Mouse (Mus musculus) liver, adult 2 months (tissue): ENCODE measurements around the gene Castor2. TPM values are rescaled to one million over a fixed set of nuclear protein-coding genes. Genes with fewer than 3 reads are reported as not detected.
A peak's percentile ranks its signal among the peaks of the same experiment; 100 is the strongest.

Source experiments
- DNase-seq: peaks from one replicate; pipeline ENCODE4 v3.0.0-alpha.2; 2011; ENCODE audit warnings: low read depth, low spot score; ENCODE audit errors: extremely low read depth
- H3K27ac ChIP-seq: fragments of 200-500 bp; replicated peaks from 2 replicates; pipeline ENCODE4 v1.5.1; 2012; ENCODE audit warnings: low read depth, mild to moderate bottlenecking, control low read depth, inconsistent platforms, low read length; ENCODE audit not compliant: insufficient read depth
- H3K27me3 ChIP-seq: fragments of 200-500 bp; 2 replicates; pipeline ENCODE4 v1.6.1; 2012; ENCODE audit warnings: mild to moderate bottlenecking, moderate library complexity, low read length, inconsistent platforms; ENCODE audit not compliant: control insufficient read depth, insufficient read depth
- H3K36me3 ChIP-seq: fragments of 200-500 bp; 2 replicates; pipeline ENCODE4 v1.6.1; 2012; ENCODE audit warnings: low read length, inconsistent platforms; ENCODE audit not compliant: control insufficient read depth, insufficient read depth
- H3K4me1 ChIP-seq: fragments of 200-500 bp; 2 replicates; pipeline ENCODE4 v1.6.1; 2011; ENCODE audit warnings: low read length; ENCODE audit not compliant: control insufficient read depth, insufficient read depth
- H3K4me3 ChIP-seq: fragments of 200-500 bp; 2 replicates; pipeline ENCODE4 v1.5.1; 2011; ENCODE audit warnings: low read depth, mild to moderate bottlenecking, control low read depth, low read length, moderate library complexity; ENCODE audit not compliant: insufficient read depth
- H3K79me2 ChIP-seq: fragments of 200-500 bp; 2 replicates; pipeline ENCODE4 v1.6.1; 2012; ENCODE audit warnings: inconsistent platforms, mild to moderate bottlenecking, low read length, moderate library complexity; ENCODE audit not compliant: control insufficient read depth, insufficient read depth
- H3K9ac ChIP-seq: fragments of 200-500 bp; 2 replicates; pipeline ENCODE4 v1.6.1; 2012; ENCODE audit warnings: low read depth, mild to moderate bottlenecking, control low read depth, inconsistent platforms, low read length
- CTCF ChIP-seq: fragments of 200-500 bp; IDR thresholded peaks from 2 replicates; pipeline ENCODE4 v1.5.1; 2011; ENCODE audit warnings: low read depth, low read length, control low read depth
- POLR2A ChIP-seq: fragments of 200-500 bp; IDR thresholded peaks from 2 replicates; pipeline ENCODE4 v1.6.1; 2011; ENCODE audit warnings: low read length, control low read depth; ENCODE audit not compliant: insufficient read depth; ENCODE audit errors: extremely low read depth
- WGBS: fragments of 180-500 bp; shearing (Covaris S2); methylation state at CpG from one replicate; pipeline ENCODE4 v1.1.7; 2018; 5-methylcytosine and 5-hydroxymethylcytosine counted together
- polyA plus RNA-seq: library from polyadenylated mRNA; depleted of rRNA; stranded (reverse); fragments of >200 nt; gene quantifications from 2 replicates; pipeline ENCODE4 v1.2.3, GENCODE M21; 2012
- total RNA-seq: library from RNA; depleted of rRNA; stranded (reverse); fragments of >200 nt; gene quantifications from 2 replicates; pipeline ENCODE4 v1.2.3, GENCODE M21; 2014

Castor2 gene
- total and polyA plus RNA-seq, 2 experiments: 0.28 to 0.97 TPM

- H3K9ac ChIP-seq: no peak overlapping the region
- no peaks in the 10 kb centered on the region for H3K79me2 ChIP-seq
- TF ChIP-seq CTCF (no peak), POLR2A (no peak)
- no peak overlapping the region for H3K27ac ChIP-seq
- peak; percentile 74 for DNase-seq
- 37% methylated on average over 13 of the region's 13 CpGs for WGBS
- H3K4me1 ChIP-seq: peaks cover 5% of the 10 kb centered on the region; the same call in 1 of the 2 replicates
- H3K4me3 ChIP-seq: peak overlapping the region; percentile 66; the same call in 1 of the 2 replicates
- no peaks in the 10 kb centered on the region for H3K27me3 ChIP-seq
- no peaks in the 10 kb centered on the region for H3K36me3 ChIP-seq
Measured at GRCm38 (mm10) chr5:134098341-134098902, 1.1 kb upstream of the Castor2 start.

GRCm38 (mm10) chr5:134098976-134099375 is 535 bp upstream of the Castor2 start:
- Histone ChIP-seq H3K9ac (peak overlapping the region; percentile 61), H3K27me3 (no peaks in the 10 kb centered on the region), H3K4me1 (peaks cover 5% of the 10 kb centered on the region; the same call in 1 of the 2 replicates), H3K79me2 (no peaks in the 10 kb centered on the region), H3K27ac (no peak overlapping the region; the same call in 1 of the 2 replicates), H3K36me3 (no peaks in the 10 kb centered on the region), H3K4me3 (peak overlapping the region; percentile 66)
- under 1% methylated on average over 16 of the region's 17 CpGs for WGBS
- TF ChIP-seq POLR2A (no peak), CTCF (no peak)
- no peak for DNase-seq

GRCm38 (mm10) chr5:134100232-134100771 is 791 bp downstream of the Castor2 start:
- peaks cover 5% of the 10 kb centered on the region; the same call in 1 of the 2 replicates for H3K4me1 ChIP-seq
- no peaks in the 10 kb centered on the region for H3K27me3 ChIP-seq
- no peak overlapping the region for H3K27ac ChIP-seq
- peak overlapping the region; percentile 66 for H3K4me3 ChIP-seq
- no peak for TF ChIP-seq CTCF
- TF ChIP-seq POLR2A: no peak
- H3K79me2 ChIP-seq: no peaks in the 10 kb centered on the region
- H3K36me3 ChIP-seq: no peaks in the 10 kb centered on the region
- 19% methylated on average over 17 of the region's 17 CpGs for WGBS
- no peak overlapping the region for H3K9ac ChIP-seq
- DNase-seq: no peak

GRCm38 (mm10) chr5:134101322-134101721 is 1.8 kb downstream of the Castor2 start:
- H3K27ac ChIP-seq: no peak overlapping the region
- TF ChIP-seq POLR2A: no peak
- DNase-seq: no peak
- no peak overlapping the region for H3K9ac ChIP-seq
- H3K27me3 ChIP-seq: no peaks in the 10 kb centered on the region
- H3K36me3 ChIP-seq: no peaks in the 10 kb centered on the region
- WGBS: 69% methylated on average over 5 of the region's 5 CpGs
- no peaks in the 10 kb centered on the region for H3K79me2 ChIP-seq
- peaks cover 5% of the 10 kb centered on the region; the same call in 1 of the 2 replicates for H3K4me1 ChIP-seq
- H3K4me3 ChIP-seq: no peak overlapping the region

- 25% methylated on average over 5 of the region's 5 CpGs for WGBS
- DNase-seq: peak; percentile 76
- no peak overlapping the region for H3K27ac ChIP-seq
Measured at GRCm38 (mm10) chr5:134101883-134102282, 2.4 kb downstream of the Castor2 start.

GRCm38 (mm10) chr5:134102720-134103119 is 3.2 kb downstream of the Castor2 start:
- Histone ChIP-seq H3K4me1 (peaks cover 5% of the 10 kb centered on the region; the same call in 1 of the 2 replicates), H3K27ac (no peak overlapping the region), H3K36me3 (no peaks in the 10 kb centered on the region), H3K9ac (no peak overlapping the region), H3K79me2 (no peaks in the 10 kb centered on the region), H3K27me3 (no peaks in the 10 kb centered on the region), H3K4me3 (no peak overlapping the region)
- TF ChIP-seq POLR2A (no peak), CTCF (no peak)
- DNase-seq: no peak
- WGBS: 87% methylated on average over 6 of the region's 6 CpGs

More at GRCm38 (mm10) chr5:134101883-134102282, 2.4 kb downstream of the Castor2 start:
- Histone ChIP-seq H3K9ac (no peak overlapping the region), H3K79me2 (no peaks in the 10 kb centered on the region), H3K27me3 (no peaks in the 10 kb centered on the region), H3K36me3 (no peaks in the 10 kb centered on the region), H3K4me3 (no peak overlapping the region), H3K4me1 (peaks cover 5% of the 10 kb centered on the region; the same call in 1 of the 2 replicates)
- no peak for TF ChIP-seq CTCF
- no peak for TF ChIP-seq POLR2A
